Mouse (Mus musculus) natural killer cell, adult 2 months (primary cell): Measurements from ENCODE around the gene Nudt9.

ENCODE experiments used
- DNase-seq, 2 experiments: peaks; one replicate each; pipeline ENCODE4 v3.0.0; 2022; ENCODE audit warnings: low spot score in 2 of 2

The Nudt9 gene

DNA sequence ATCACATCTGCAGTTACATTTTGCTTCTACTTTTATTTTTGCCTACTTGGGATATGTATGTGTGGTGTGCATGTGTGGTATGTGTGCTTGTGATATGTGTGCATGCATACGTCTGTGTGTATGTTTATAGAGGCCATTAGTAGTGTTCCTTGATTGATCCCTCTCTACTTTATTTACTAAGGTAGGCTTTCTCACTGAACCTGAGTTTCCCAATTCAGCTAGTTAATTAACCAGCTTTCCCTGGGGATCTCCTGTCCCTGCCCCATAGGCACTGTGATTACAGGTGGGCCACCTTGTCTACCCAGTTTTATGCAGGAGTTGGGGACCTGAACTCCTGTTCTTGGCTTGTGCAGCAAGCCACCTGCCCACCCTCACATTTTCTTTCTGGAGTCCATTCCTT is 9.4 kb upstream of the Nudt9 start:
- DNase-seq: no peak

- no peak for DNase-seq
Measured at GRCm38 (mm10) chr5:104039154-104039932, 6.8 kb upstream of the Nudt9 start.

DNA sequence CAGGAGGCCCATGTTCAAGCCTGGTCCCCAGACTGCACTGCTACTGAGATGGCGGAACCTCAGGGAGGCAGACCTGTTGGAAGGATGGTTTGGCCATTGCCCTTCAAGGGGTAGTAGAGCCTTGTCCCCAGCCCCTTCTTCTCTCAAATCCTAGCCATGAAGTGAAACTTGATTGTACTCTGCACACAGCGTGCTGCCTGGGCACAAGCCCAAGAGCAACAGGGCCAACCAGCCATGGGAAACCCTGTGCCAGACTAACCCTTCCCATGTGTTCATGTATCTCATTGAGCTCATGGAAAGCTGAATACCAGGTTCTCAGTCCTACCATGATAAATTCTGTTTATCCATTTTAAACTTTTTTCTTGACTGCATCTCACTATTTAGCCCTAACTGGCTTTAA is 3.2 kb upstream of the Nudt9 start:
- DNase-seq: no peak

GRCm38 (mm10) chr5:104043704-104044103 is 2.4 kb upstream of the Nudt9 start:
- DNase-seq: no peak

DNA sequence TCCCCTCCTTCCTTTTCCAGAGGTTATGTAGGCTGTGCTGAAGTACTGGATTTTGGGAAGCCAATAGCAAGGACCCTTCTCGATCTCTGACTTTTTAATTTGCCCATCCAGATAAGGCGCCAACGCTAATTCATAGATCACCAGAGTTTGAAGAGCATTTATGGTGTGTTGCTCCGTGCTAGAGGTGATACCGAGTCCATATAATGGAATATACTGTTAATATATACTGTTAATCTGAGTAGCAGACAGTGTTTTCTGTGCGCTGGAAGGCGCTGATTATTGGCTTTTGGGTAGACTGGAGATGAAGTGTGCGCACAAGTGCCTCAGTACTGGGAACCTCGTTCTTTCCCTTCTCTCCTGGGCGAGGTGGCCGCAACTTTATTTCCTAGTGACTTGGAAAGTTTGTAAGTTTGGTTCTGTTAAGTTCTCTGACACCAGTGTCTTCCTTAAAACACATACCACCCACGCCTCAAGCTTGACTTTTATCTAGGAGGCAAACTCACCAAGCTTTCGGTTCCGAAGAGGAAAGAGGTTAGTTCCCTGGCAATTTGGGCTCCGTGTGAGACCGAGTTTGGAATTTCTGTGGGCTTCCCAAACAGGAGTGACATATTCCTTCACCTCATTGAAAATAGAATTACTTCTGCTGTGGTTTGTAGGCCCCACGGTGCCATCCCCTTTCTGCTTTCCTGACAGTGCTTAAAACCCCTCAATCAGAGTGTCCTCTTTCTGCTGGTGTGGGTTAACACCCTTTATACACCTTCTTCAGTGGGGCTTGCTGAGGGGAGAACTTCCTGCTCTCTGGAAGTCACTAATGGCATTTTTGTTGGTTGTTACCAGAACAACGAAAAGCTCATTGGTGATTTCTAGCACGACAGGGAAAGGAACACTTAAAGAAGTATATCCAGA is 1.3 kb downstream of the Nudt9 start:
- DNase-seq: peak in 1 of 2 experiments; percentile 8

DNA sequence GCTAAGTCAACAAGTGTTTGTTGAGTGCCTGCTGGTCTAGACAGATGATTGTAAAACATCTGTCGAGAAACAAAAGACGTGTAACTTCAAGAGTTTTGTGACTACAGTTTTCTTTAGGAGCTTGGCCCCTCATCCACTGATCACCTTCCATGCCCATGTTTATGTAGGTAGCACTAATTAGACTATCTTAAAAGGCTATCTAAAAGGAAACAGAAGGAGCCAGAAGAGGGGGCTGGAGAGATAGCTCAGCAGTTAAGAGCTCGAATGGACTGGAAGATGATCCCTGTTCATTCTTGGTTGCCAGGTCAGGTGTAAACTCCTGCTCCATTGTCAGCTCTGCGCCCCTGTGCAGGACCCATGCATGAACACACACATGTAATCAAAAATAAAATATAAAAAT is 2.0 kb downstream of the Nudt9 start:
- no peak for DNase-seq

DNA sequence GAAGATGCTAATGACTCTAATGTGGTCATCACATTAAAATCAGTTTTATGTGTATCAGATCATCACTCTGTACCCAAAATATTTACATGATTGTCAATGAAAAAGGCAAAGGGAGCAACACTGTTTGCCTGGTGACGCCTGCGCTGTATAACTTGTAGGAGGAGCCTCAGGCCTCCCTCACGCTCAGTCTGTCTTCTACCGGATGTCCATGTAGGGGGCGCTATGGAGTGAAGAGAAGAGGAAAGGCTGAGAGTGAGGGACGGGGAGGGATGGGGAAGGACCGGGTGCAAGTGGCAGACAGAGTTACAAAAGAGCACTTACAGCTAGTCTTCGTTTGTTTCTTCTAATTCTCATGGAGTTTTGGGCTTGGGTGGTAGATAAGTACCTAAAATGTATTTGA is 6.8 kb downstream of the Nudt9 start:
- no peak for DNase-seq

GRCm38 (mm10) chr5:104054938-104055337 is 8.8 kb downstream of the Nudt9 start:
- DNase-seq: no peak

DNA sequence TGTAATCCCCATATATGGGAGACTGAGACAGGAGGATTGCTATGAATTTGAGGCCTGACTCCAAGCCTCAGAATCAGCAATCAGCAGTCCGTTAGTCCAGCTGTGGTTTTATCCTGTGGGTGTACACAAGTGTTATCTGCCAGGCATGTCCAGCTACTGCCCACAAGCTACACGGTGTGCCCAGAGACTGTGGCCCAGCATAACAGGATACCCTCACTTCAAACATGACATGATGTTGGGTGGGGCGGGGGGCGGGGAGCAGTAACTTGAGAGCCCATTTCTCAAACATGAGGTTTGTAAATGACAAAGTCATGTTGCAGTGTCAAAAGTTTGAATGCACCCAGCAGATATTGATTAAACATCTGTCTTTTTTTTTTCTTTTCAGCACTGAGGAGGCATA is 9.7 kb downstream of the Nudt9 start:
- DNase-seq: no peak

GRCm38 (mm10) chr5:104056295-104056694 is 10.2 kb downstream of the Nudt9 start:
- no peak for DNase-seq

DNA sequence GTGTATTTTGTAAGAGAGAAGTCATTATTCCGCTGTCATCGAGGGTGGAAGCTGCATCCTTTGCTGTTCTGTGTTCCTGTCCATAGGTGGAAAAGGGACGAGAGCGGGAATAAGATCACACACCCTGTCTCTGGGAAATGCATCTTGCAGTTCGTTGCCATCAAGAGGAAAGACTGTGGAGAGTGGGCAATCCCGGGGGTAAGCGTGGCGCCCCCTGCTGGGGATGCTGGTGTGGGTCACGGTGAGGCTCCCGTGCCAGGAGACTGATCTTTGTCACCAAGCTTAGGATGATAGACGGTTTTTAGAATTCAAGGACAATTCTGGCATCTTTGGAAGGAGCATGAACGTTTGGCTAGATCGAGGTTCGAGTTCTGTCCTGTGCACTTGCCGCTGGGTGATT is 11.9 kb downstream of the Nudt9 start:
- DNase-seq: peak; percentile 44 to 66

DNA sequence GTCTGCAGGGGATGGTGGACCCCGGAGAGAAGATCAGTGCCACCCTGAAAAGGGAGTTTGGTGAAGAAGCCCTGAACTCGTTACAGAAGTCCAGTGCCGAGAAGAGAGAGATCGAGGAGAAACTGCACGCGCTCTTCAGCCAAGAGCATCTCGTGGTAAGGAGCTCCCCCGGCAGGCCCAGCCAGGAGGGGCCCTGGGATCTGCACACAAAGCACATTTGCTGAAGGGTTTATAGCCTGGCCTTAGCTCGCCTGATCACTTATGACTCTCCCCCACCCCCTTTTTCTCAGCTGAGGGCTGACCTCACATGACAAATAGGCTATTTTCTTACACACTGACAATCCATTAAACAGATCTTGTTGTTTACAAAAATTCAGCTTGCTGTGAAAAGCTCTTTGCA is 13.5 kb downstream of the Nudt9 start:
- DNase-seq: no peak

DNA sequence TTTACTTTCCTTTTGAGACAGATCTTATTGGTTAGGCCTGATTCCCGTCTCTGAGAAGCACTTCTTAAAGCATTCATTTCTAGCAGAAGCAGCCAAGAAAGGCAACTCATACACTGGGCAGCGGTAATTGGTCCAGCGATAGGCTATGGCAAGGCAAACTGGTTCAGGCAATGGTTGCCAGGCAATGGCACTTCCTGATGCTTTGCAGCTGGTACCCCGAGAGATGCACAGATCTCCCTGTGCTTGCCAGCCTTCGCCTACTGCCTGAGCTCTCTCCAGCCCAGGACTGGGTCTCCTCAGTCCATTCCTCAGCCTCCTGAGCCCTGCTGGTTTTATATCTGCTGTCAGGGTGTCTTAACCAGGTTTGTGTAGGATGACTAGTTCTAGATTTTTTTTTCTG is 14.3 kb downstream of the Nudt9 start:
- DNase-seq: no peak

DNA sequence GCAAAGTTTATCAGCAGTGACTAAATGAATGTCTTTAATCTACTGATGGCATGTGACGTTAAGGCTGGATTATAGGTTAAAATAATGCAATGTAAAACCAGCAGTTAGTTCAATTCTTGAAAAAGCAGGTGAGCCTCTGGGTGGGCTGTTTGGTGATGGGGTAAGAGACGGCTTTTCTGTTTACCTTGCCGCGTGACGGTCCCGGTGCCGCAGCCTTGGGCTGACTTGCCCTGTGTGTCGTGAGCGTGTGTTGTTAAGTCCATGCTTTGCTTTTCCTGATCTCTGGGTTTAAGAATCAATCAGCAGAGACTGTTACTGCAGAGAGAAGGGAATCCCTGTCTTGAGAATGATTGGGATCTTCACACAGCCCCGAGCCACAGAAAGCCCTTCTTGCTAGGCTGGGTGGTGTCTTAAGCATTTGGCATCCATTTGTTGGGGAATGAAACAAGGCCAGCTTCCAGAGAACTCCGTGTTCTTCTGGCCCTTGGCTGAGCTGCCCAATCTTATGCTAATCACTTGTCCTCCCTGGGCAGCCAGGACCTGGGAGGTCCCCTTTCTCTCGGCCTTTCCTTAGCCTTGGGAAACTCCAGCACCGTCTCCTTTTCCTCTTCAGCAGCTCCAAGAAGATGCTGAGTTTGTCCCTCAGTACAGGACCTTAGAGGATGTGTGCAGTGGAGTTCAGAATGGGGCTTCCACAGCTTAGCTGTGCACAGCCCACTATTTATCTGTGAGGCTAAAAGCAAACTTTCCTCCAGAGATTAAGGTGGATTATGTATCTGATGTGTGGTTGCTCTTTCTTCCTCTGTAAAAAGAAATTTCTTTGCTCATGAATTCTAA is 16.0 kb downstream of the Nudt9 start:
- DNase-seq: no peak

- DNase-seq: no peak
Measured at GRCm38 (mm10) chr5:104062773-104063551, 16.9 kb downstream of the Nudt9 start.

DNA sequence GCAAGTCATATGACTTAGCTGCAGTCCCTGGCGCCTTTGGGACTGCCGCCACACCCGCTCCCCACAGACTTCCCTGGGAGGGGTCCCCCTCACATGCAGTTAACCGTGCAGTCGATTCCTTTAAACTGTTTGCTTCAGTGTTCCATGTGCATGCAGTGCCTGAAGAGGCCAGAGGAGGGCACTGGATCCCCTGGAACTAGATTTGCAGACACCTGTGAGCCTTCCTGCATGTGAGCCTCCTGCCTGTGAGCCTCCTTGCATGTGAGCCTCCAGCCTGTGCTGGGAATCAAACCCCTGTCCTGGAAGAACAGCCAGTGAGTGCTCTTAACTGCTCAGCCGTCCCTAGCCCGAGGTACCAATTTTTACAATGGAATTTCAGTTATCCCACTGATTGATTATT is 22.6 kb downstream of the Nudt9 start:
- peak in 1 of 2 experiments; percentile 7 for DNase-seq

DNA sequence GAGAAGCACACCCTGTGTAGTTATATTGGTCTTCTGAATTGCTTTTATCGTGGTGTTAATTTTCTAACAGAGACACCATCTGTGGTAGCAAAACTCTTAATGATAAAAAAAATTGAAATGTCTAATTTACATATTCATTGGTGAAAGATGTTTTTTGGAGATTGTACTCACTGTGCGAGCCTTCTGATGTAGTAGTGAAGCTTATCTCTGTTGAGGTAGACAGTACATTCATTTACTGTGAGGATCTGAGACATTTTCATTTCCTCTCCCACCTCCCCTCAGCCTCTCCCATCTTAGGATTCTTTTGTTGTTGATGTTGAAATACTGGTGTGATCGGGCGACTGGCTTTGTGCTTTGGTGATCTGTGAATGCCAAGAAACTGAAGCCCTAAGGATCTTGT is 24.9 kb downstream of the Nudt9 start:
- DNase-seq: no peak

GRCm38 (mm10) chr5:104072272-104072886 is 26.3 kb downstream of the Nudt9 start:
- no peak for DNase-seq

- DNase-seq: no peak
Measured at GRCm38 (mm10) chr5:104073602-104074001, 27.5 kb downstream of the Nudt9 start.

GRCm38 (mm10) chr5:104074388-104074787 is 28.3 kb downstream of the Nudt9 start:
- peak; percentile 20 to 41 for DNase-seq

GRCm38 (mm10) chr5:104076361-104076760 is 30.3 kb downstream of the Nudt9 start:
- DNase-seq: no peak
